Mouse (Mus musculus) forebrain, embryonic 11.5 days (tissue): ENCODE results near the gene Tmcc2. TPM values are rescaled to one million over a fixed set of nuclear protein-coding genes. Genes with fewer than 3 reads are reported as not detected.
A peak's percentile ranks its signal among the peaks of the same experiment; 100 is the strongest.

Experiments
- ATAC-seq: fragments of 200-750 bp; cut with Nextera tagmentation; replicated peaks from 2 replicates; pipeline ENCODE4 v1.8.0; 2017; ENCODE audit warnings: moderate TSS enrichment; ENCODE audit not compliant: low FRiP score
- DNase-seq: peaks from one replicate; pipeline ENCODE4 v3.0.0-alpha.2; 2017; ENCODE audit warnings: low spot score
- H3K27ac ChIP-seq: fragments of 300-500 bp; sonication (generic); 2 replicates; pipeline ENCODE4 v1.5.1; 2014; ENCODE audit warnings: low read depth, low read length
- H3K27me3 ChIP-seq: fragments of 300-500 bp; sonication (generic); 2 replicates; pipeline ENCODE4 v1.6.1; 2014; ENCODE audit warnings: mild to moderate bottlenecking, low read length, mixed read lengths; ENCODE audit not compliant: control insufficient read depth, insufficient read depth
- H3K36me3 ChIP-seq: fragments of 300-500 bp; sonication (generic); 2 replicates; pipeline ENCODE4 v1.6.1; 2014; ENCODE audit warnings: mild to moderate bottlenecking, low read length, moderate library complexity, mixed read lengths; ENCODE audit not compliant: control insufficient read depth, insufficient read depth
- H3K4me1 ChIP-seq: fragments of 300-500 bp; sonication (generic); replicated peaks from 2 replicates; pipeline ENCODE4 v1.6.1; 2014; ENCODE audit warnings: low read length, mixed read lengths; ENCODE audit not compliant: control insufficient read depth, insufficient read depth
- H3K4me2 ChIP-seq: fragments of 300-500 bp; sonication (generic); 2 replicates; pipeline ENCODE4 v1.6.1; 2014; ENCODE audit warnings: low read depth, mild to moderate bottlenecking, low read length, moderate library complexity, mixed read lengths; ENCODE audit not compliant: severe bottlenecking
- H3K4me3 ChIP-seq: fragments of 300-500 bp; sonication (generic); 2 replicates; pipeline ENCODE4 v1.5.1; 2014; ENCODE audit warnings: low read depth, low read length
- H3K9ac ChIP-seq: fragments of 300-500 bp; sonication (generic); 2 replicates; pipeline ENCODE4 v1.6.1; 2014; ENCODE audit warnings: low read length
- H3K9me3 ChIP-seq: fragments of 300-500 bp; sonication (generic); 2 replicates; pipeline ENCODE4 v1.6.1; 2016; ENCODE audit warnings: low read length, mixed read lengths; ENCODE audit not compliant: control insufficient read depth
- WGBS: fragments of 180-500 bp; shearing (Covaris S2); extraction: QIAGEN DNeasy Blood & Tissue Kit; methylation state at CpG from one replicate; pipeline ENCODE4 v1.1.7; 2014; 5-methylcytosine and 5-hydroxymethylcytosine counted together
- polyA plus RNA-seq: library from polyadenylated mRNA; unstranded; fragments of >200 nt; fragmentation: Nextera tagmentation; extraction: Ambion mirVana; gene quantifications from 2 replicates; pipeline ENCODE4 v1.2.1, GENCODE M21; 2014

Gene Tmcc2
- polyA plus RNA-seq, 1 experiment from 2014 or later = 16.1 TPM

GRCm38 (mm10) chr1:132425600-132425999 lies 34.5 kb upstream of the Tmcc2 start:
- H3K9ac ChIP-seq = no peak overlapping the region
- H3K4me3 ChIP-seq = no peak overlapping the region
- no peaks in the 10 kb centered on the region for H3K36me3 ChIP-seq
- H3K27ac ChIP-seq = no peak overlapping the region
- DNase-seq = no peak
- no peaks in the 10 kb centered on the region for H3K27me3 ChIP-seq
- 0 out of 2 replicates have a peak, but pooled peaks cover under 1% of the 10 kb centered on the region for H3K4me1 ChIP-seq
- no peaks in the 10 kb centered on the region for H3K9me3 ChIP-seq
- no peak overlapping the region for H3K4me2 ChIP-seq
- ATAC-seq = no peak

GRCm38 (mm10) chr1:132422912-132423696 lies 32.0 kb upstream of the Tmcc2 start:
- WGBS = 92% methylated on average over 5 of the region's 5 CpGs
- no peak for DNase-seq
- Histone ChIP-seq H3K4me3 (no peak overlapping the region), H3K4me2 (no peak overlapping the region), H3K27ac (no peak overlapping the region), H3K9me3 (no peaks in the 10 kb centered on the region), H3K36me3 (no peaks in the 10 kb centered on the region), H3K4me1 (peaks cover 8% of the 10 kb centered on the region; the same call in 1 of the 2 replicates), H3K9ac (no peak overlapping the region), H3K27me3 (no peaks in the 10 kb centered on the region)
- ATAC-seq = no peak

GRCm38 (mm10) chr1:132420662-132421061 lies 29.6 kb upstream of the Tmcc2 start:
- Histone ChIP-seq H3K9me3 (no peaks in the 10 kb centered on the region), H3K4me2 (no peak overlapping the region), H3K4me3 (no peak overlapping the region), H3K27ac (no peak overlapping the region), H3K9ac (no peak overlapping the region), H3K4me1 (peaks cover 10% of the 10 kb centered on the region; the same call in 1 of the 2 replicates), H3K27me3 (no peaks in the 10 kb centered on the region), H3K36me3 (no peaks in the 10 kb centered on the region)
- ATAC-seq = no peak
- 91% methylated on average over 7 of the region's 7 CpGs for WGBS
- DNase-seq = no peak

- no peaks in the 10 kb centered on the region for H3K27me3 ChIP-seq
- H3K4me2 ChIP-seq = no peak overlapping the region
- 87% methylated on average over 2 of the region's 2 CpGs for WGBS
- no peaks in the 10 kb centered on the region for H3K36me3 ChIP-seq
- no peak for DNase-seq
- H3K4me1 ChIP-seq = peaks cover 10% of the 10 kb centered on the region; the same call in 1 of the 2 replicates
- H3K9ac ChIP-seq = no peak overlapping the region
- no peaks in the 10 kb centered on the region for H3K9me3 ChIP-seq
- no peak overlapping the region for H3K4me3 ChIP-seq
- H3K27ac ChIP-seq = no peak overlapping the region
- ATAC-seq = no peak
Measured at GRCm38 (mm10) chr1:132420206-132420605, 29.1 kb upstream of the Tmcc2 start.

GRCm38 (mm10) chr1:132417319-132418251 lies 26.5 kb upstream of the Tmcc2 start, which contains the start of gene Dstyk:
Gene Dstyk (plus strand): TSS chr1:132417555.
- H3K27ac ChIP-seq = peak within 1 kb of the TSS; percentile 87
- peak within 1 kb of the TSS; percentile 87 for H3K9ac ChIP-seq
- peak; percentile 97 for ATAC-seq
- peak within 1 kb of the TSS; percentile 85 for H3K4me2 ChIP-seq
- H3K36me3 ChIP-seq = no peaks in the 10 kb centered on the region
- WGBS = under 1% methylated on average over 83 of the region's 85 CpGs
- peak; percentile 97 for DNase-seq
- H3K27me3 ChIP-seq = no peaks in the 10 kb centered on the region
- no peaks in the 10 kb centered on the region for H3K9me3 ChIP-seq
- H3K4me3 ChIP-seq = peak within 1 kb of the TSS; percentile 66
- H3K4me1 ChIP-seq = peaks cover 10% of the 10 kb centered on the region; the same call in 1 of the 2 replicates

- Histone ChIP-seq H3K27me3 (no peaks in the 10 kb centered on the region), H3K4me1 (peaks cover 10% of the 10 kb centered on the region; the same call in 1 of the 2 replicates), H3K9me3 (no peaks in the 10 kb centered on the region), H3K9ac (peak overlapping the region; percentile 87), H3K4me2 (peak overlapping the region; percentile 85), H3K4me3 (peak overlapping the region; percentile 66), H3K27ac (peak overlapping the region; percentile 87), H3K36me3 (no peaks in the 10 kb centered on the region)
- 23% methylated on average over 6 of the region's 6 CpGs for WGBS
- ATAC-seq (no peak), DNase-seq (no peak)
Measured at GRCm38 (mm10) chr1:132416943-132417290, 25.8 kb upstream of the Tmcc2 start.

GRCm38 (mm10) chr1:132416244-132416942 lies 25.3 kb upstream of the Tmcc2 start:
- peaks cover 10% of the 10 kb centered on the region; the same call in 1 of the 2 replicates for H3K4me1 ChIP-seq
- no peak overlapping the region for H3K4me3 ChIP-seq
- 79% methylated on average over 8 of the region's 8 CpGs for WGBS
- DNase-seq (no peak), ATAC-seq (no peak)
- no peak overlapping the region for H3K27ac ChIP-seq
- H3K9ac ChIP-seq = no peak overlapping the region
- H3K9me3 ChIP-seq = no peaks in the 10 kb centered on the region
- H3K27me3 ChIP-seq = no peaks in the 10 kb centered on the region
- H3K4me2 ChIP-seq = no peak overlapping the region
- no peaks in the 10 kb centered on the region for H3K36me3 ChIP-seq

- WGBS = 98% methylated on average over 3 of the region's 3 CpGs
- Histone ChIP-seq H3K9ac (no peak overlapping the region), H3K9me3 (no peaks in the 10 kb centered on the region), H3K4me1 (no peaks in the 10 kb centered on the region), H3K4me3 (no peak overlapping the region), H3K36me3 (no peaks in the 10 kb centered on the region), H3K27ac (no peak overlapping the region), H3K27me3 (no peaks in the 10 kb centered on the region), H3K4me2 (no peak overlapping the region)
- no peak for ATAC-seq
- no peak for DNase-seq
Measured at GRCm38 (mm10) chr1:132410657-132411056, 19.6 kb upstream of the Tmcc2 start.
